Mouse (Mus musculus): Measurements from ENCODE around the gene Usp25.

DNA sequence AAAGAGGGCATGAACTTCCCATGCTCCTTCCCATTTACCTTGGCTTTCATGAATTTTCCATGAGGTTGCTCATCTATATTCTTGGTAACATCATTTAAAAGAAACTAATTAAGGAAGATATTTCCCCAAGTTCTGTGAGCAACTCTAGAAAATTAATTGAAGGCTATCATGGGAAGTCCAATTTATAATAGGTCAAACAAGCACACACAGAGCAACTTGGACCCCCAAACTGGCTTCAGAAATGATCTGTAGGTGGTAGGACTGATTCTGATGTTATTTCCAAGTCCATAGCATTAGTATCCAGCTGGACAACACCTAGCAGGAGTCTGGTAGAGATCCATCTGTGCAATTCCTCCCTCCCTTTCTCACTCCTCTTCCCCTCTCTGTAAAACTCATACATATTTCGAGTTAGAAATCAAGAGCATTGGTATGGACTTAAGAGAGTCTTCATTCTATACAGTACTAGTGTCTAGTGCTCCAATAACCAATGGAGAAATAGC is 139.8 kb downstream of the Usp25 start:
- no peak for TF ChIP-seq CTCF (IDR thresholded peaks at IDR 0.05; ENCODE audit: borderline replicate concordance, extremely low read depth, insufficient read depth, insufficient read length)
- no peak for TF ChIP-seq POLR2A (IDR thresholded peaks at IDR 0.05; ENCODE audit: borderline replicate concordance, extremely low read depth, insufficient read depth, insufficient read length, poor library complexity, severe bottlenecking)

Measured in brain, embryonic 14.5 days (tissue).